Mouse (Mus musculus) frontal cortex, postnatal 14 days (tissue): ENCODE results near the gene Glce.

Source experiments
- DNase-seq, 2 experiments: peaks; one replicate each; pipeline ENCODE4 v3.0.0; 2022; ENCODE audit warnings: low spot score in 2 of 2

Gene Glce

DNA sequence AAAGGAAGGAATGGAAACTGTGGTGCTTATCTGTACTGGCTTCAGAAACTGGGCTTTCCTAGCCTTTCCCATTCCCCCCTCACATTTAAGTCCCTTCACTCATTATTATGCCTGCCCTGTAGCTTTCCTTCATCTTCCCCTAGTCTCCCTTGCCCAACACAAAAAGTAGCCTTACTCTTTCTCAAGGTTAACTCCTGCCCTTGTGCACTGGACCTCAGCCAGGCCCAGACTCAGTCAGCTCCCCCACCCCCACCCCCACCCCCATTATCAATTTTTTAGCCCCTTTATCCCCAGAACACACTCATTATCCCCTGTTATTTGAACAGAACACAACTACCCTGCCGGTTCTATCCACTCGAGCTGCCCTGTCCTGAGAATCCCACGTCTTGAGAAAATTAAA lies 1.0 kb upstream of the Glce start:
- no peak for DNase-seq

DNA sequence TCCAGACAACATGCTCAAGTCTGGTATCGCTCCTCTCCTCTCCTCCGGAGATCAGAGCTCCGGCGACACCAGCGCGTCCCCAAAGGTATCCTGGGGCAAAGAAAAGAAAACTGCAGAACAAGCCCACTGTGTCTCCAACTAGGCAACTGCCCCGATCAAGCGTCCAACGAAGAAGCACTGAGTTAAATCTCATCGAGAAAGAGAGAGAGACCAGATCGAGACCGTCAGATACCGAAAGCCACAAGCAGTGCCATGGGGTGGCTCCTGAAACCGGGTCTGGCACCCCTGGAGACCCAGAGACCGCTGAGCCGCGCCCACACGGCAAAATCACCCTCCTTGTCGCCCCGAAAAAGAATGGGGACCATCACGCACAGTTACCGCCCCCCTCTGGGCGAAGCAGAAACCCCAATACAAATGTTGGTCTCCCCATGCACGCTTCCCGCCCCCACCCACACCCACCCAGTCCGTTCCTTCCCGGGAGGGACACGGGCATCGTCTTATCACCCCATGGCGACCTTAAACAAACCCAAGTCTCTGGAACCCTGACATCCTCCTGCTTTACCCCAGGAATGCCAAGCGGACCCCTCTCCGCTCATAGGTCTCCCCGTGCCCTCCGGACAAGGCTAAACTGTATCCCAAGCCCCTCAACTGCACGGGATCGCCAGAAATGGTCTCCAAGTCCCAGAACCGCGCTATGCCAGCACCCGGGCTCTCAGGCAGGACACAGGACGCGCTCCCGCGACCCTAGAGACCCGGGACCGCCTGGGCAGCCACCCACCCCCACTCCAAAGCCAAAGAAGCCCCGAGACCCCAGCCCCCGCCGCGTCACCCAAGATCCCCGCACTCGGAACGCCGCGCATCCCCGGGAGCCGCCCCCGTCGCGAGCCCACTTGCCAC lies 656 bp downstream of the Glce start:
- DNase-seq: peak; percentile 18 to 37

DNA sequence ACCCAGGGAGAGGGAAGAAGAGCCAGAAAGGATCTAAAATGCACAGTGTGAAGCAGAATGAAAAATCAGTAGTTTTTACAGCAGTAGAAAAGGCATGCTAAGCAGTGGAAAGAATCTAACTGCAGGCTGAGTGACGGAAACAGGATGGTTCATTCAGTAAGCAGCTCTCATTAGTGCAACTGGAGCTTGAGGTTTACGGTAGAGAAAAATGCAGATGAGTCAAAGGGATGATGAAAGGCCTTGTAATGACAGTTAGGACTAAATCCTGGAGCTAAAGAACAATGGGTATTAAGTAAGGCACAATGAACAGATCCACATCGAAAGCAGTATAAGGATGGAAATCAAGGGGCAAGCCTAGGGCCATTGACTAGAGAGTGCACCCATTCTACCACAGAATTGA lies 3.7 kb downstream of the Glce start:
- DNase-seq: no peak

DNA sequence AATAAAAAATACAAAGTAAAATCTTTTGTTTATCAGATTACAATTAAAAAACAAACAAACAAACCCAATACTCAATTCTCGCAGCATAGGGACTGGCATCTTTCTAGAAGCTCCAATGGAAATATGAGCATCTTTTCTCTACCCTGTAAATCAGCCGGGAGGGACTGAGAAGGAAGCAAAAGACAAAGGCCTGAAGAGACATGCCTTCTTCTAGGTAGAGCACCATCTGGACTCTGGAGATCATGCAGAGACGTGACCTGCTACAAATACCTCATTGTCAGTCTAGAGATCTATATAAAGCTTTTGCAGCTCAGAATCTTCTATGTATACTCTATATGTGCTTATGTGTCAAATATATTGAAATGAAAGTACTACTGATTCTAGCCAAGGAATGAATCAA lies 6.6 kb downstream of the Glce start:
- DNase-seq: no peak

DNA sequence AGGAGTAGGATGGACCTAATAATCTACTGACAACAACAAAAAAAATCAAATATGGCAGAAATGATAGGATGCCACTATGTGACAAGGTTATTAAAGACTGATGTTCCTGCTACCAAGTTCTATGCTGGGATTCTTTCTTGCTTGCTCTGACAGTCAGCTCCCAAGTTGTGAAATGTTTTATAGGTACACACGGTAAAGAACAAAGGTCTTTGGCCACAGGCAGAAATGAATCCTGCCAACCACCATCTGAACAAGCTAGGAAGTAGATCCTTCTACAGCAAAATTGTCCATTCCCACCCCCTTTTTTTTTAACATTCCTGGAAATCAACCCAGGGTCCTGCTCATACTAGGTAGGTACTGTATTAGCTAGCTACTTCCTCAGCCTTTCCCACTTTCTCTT lies 25.9 kb downstream of the Glce start:
- no peak for DNase-seq

DNA sequence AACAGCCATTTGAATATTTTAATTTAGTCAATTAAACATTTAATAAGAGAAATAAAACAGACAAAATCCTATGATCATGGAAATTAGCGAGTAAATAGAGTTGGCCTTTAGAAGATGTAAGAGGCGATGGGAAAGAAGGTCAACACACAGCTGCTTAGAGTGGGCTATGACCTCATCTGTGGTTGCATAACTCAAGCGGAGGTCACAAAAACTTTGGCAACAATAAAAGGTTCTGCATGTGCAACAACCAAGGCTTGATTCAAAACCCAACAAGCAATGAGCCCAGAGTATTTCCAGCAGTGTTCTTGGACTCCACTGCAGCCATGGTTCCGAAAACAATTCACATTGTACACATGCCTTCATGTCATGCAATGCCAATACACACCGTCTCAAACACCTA lies 30.9 kb downstream of the Glce start:
- DNase-seq: no peak

DNA sequence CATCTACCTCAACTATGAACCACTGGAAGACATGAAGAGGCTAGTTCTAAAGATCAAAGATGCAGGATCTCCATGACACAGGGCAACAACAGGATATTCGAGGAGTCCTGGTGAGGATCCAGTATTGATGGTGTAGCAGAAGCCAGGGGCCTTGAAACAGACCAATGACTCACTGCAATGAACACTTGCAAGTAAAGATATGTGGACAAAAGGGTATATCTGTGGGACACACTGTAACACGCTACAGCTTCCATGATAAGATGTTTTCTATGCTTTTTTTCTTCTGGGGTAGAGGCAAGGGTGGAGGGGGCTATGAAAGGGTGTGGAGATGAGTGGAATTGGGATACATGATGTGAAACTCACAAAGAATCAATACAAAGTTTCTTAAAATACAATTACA lies 36.9 kb downstream of the Glce start:
- no peak for DNase-seq

DNA sequence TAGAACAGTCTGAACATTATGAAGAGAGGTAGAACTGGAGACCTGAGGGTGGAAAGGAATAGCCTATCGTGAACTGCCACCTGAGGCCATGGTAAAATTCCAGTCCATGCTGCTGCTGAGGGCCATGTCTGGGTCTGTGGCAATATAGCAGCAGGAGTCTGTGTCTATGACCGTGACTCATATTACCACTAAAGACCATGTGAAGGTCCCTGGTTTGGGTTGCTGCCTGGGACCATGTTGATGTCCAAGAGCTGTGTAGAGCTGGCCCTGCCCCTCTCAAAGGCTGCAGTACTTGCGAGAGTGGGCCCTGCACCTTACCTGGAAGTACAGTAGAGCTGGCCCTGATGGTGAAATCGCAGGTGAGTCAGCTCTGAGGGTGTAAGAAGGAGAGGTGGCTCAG lies 37.6 kb downstream of the Glce start:
- DNase-seq: no peak

DNA sequence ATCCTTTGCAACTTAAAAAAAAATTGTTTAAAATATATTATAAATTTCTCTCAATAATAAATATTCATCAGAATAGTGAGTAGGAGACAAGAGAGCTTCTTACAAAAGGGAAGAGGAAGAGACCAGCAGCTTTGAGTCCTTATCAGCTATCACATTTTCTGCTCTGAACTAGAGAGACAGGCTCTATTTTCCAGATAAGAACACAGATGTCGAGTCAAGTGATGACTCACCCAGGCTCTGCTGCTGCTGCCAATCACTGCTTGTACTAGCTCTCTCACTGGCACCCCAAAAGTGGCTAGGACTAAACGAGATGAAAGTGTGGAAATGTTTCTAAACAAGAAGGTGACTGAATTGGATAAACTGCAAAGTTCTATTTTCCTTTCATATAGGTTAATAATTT lies 39.5 kb downstream of the Glce start:
- DNase-seq: no peak

DNA sequence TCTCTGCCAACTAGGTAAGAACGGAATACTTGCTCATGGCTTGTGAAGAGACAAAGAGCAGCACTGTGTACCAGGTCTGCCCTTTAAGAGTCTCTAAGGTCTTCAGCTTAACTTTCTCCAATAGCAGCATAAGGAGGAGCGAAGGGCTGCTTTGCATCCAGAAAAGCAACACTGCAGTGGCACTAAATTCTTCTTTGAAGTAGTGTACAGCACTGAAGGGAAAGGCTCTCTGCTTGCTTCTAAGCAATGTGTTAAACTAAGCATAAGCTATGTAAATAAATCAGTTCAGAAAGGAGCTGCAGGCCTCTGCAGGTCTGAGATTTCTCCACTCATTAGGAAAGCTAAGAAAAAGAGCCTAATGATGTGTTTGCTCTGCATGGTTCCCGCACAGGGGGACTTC lies 40.9 kb downstream of the Glce start:
- no peak for DNase-seq

DNA sequence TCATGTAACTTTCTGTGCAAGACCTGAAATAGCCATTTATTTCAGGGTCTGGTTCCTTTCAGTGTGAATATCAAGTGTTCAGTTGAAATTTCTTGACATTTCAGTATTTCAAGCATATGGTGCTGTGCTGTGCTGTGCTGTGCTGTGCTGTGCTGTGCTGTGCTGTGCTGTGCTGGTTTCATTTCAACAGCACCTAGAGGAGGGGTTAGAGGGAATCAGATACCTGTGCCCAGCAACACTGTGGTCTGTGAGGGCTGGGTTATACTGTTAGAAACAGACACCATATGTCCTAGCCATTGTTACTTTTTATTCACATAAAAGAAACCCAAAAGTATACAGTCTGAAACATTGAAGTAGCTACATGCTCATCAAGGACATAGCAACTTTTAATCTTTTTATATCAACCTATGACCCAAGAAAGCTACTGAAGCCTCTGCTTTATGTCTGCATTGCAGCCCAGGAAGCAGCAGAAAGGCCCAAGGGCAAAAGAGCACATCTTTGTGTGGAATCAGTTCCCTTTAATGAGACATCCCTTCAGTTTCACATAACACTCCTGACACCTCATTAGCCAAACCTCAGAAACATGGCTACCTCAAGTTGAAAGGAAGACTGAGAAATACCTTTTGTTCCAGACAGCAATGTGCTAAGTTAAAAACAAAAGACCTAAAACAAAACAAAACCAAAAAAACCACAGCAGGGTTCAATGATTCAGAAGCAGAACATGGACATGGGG lies 42.3 kb downstream of the Glce start:
- DNase-seq: no peak

DNA sequence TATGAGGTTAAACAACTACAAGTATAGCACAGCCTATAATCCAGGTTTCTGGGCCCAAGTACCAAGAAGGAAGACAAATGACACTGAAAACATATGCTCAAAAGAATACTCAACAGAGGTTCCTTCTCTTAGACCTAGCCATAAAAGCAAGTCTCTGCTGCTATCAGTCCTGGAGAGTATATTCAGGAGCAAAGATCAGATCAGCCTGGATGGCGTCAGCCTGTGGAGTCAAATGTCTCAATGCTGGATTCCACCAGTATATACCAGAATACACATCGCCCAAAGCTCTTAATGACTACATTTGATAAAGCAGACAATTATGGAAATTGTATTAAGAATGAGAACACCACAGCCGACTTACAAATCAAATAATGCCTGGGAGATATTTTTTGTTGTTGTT lies 60.2 kb downstream of the Glce start:
- DNase-seq: no peak

DNA sequence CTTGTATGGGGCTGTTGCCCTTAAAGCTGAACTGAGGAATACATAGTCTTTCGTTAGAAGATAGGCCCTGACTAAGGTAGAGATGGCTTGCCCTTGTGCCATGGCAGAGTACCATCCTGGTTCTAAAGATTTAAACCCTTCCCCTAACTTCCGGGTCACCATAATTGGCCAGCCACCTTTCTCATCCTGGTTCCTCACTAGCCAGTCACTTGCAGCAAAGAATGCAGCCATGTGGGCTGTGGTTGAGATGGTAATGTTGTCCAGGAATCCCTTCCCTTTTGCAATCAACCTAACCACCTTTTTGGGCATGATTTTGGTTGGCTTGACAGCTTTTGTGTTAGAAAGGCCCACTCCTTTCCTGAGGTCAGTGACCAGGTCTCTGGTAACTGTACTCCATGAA lies 62.0 kb downstream of the Glce start:
- DNase-seq: no peak

DNA sequence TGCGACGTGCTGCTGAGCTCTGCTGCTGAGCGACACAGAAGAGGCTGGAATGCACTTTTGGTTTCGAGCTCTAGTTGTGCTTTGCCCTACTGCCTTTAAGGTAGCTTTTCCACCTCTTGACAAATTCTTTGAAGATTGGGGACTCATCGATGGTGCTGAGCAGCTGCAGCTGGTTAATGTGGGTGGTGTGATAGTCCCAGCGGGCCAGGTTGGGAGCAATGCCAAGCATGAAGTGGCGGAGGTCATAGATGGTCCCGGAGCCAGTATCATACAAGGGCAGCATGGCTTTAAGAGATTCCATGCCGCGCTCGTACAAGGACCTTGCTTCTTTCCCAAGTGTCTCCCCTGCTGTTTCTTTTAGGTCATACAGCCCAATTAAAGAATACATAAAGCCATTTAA lies 62.5 kb downstream of the Glce start:
- no peak for DNase-seq

DNA sequence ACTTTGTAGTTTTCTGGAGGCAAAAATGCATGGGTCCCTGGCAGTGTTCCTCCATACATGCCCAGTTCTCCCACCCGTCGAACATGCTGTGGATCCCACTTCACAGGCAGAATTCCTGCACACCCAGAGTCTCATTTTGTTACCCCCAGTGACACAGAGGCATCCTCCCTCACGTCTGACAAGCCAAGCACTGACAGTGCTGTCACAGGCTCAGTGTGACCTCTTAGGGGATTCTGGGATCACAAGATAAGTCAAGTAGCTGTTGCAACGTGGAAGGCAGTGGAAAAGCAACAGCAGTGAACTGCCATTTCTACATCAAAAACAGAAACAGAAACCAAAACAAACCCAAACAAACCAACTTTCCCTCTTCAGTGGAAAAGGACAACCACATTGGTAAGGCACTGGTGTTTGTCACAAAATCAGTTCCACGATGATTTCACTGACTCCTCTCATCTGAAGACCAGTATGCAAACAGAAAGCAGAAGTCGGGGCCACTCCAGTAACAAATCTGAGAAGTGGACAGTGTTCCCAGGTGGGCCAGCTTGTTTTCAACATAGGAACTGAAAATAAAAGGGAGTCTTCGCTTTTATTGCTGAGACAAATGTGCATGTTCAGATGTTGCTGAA lies 64.5 kb downstream of the Glce start:
- DNase-seq: no peak

DNA sequence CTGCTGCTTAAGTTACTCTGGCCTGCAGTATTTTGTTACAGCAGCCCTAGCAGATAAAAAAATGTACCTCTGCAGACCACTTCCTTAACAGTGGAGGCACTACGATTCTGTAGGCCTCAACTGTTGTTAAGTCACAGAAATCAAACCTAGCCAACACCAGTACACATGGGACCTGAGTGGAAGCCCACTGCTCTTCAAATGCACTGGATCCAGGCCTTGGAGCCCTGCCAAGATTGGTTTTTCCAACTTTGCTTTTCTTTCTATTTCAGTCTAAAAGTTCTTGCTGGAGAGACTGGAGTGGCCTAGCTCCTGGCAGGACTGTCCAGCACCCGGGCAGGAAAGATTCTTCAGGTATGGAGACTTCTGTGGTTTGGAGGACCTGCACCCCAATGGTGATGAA lies 66.2 kb downstream of the Glce start:
- no peak for DNase-seq

DNA sequence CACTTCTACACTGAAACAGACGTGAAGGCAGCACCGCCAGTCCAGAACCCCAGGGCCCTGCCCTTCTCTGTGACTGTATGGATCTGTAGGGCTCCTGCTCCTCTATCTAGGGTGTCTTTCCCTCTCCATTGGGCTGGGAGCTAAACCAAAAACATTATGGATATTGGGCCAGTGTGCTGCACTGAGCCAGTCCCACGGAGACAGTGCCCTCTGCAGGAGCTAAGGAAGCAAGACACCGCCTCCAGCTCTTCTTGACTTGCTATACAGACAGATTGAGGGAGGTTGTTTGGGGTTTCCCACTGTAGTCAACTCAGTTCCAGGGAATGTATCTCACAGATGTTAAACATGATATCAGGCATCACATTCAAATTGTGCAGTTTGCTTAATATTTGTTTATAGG lies 71.7 kb downstream of the Glce start:
- DNase-seq: peak in 1 of 2 experiments; percentile 35

DNA sequence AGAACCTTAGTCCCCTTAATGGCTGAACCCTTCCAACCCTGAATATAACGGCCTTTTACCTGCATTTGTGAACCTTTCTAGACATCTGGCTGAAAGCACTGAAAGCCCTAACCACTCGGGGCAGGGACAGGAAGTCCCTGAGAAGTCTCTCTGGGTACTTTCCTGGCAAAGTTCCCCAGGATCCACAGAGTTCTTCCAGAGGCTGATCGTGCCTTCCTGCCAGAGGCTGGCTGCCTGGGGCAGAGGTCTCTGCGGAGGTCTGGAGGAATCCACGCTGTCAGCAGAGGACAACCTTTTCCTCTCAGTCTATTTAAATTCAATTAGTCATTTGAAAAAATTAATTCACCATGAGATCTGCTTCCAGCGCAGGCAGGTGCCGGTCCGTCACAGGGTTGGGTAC lies 73.3 kb downstream of the Glce start:
- DNase-seq: no peak

DNA sequence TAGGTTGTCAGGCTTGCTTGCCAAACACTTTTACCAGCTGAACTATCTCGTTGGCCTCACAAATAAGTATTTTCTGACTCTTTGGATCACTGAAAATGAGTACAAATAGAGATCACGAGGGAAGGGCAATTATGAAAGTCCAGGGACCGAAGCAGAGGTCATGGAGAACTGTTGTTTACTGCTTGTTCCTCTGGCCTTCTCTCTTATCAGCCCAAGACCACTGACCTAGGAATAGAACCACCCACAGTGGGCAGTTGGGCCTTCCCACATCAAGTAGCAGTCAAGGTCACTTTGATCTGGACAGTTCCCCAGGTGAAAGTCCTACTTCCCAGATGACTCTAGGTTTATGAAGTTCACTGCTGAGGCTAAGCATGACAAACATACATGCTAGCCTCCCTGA lies 80.3 kb downstream of the Glce start:
- DNase-seq: no peak

DNA sequence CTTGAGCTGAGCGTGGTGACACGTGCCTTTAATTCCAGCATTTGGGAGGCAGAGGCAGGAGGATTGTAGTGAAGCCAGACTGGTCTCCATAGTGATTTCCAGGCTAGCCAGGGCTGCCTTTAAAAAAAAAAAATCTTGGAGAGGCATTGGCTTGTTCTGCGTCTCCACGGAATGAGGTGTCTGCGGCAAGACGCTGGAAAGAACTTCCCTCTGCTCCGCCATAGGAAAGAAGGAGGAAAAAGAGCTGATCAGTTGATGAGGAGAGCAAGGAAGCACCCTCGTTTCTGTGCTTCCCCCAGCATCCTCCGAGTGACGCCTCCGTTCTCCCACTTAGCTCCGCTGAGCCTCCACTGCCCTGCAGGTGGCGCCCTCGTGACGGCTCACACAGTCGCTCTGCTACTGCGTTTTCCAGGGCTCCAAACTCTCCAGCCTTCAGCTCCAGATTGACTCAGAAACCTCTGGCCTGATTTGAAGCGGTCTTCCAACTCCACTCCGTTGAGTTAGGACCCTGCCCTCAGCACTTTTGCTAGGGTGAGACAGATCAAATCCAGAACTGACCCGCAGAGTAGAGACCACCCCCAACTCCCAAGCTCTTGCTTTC lies 82.3 kb downstream of the Glce start:
- DNase-seq: peak; percentile 64 to 85

DNA sequence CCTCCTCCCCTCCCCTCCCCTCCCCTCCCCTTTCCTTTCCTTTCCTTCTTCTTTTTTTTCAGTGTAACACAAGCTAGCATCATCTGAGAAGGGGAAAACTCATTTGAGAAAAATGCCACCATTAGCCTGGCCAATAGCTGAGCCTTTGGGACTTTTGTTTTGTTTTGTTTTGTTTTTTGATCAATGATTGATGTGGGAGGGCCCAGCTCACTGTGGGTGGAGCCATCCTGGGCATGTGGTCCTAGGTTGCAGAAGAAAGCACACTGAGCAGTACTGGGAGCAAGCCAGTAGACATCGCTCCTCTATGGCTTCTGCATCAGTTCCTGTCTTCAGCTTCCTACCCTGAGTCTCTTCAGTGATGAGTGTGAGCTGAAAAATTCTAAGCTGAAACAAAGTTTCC lies 86.6 kb downstream of the Glce start:
- no peak for DNase-seq

DNA sequence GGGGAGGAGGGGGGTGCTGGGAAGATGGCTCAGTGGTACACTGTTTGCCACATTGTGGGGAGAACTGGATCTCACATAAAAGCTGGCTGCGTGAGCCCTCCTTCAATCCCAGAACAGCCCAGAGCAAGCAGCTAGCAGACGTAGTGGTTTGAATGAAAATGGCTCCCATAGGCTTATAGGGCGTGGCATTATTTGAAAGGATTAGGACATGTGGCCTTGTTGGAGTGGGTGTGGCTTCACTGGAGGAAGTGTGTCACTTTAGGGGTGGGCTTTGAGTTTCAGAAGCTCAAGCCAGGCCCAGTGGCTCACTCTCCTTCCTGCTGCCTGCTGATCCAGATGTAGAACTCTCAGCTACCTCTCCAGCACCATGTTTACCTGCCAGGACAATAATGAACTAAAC lies 90.2 kb downstream of the Glce start:
- DNase-seq: no peak

DNA sequence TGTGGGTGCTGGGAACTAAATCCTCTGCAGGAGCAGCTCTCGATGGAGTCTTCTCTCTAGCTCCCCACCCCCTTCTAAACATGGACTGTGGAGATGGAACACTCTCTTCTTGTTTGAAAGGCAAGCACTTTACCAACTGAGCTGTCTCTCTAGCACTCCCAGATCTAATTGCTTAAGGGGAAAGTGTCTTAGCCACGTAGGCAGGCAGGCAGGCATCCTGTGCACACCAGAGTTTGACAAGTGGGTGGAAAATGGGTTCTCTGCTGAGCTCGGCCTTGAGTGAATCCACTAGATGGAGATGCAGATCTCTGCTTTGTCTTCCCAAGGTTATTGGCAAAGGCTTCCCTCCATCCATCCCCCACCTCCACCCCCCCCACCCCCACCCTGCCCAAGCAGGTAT lies 94.4 kb downstream of the Glce start:
- no peak for DNase-seq
